Mouse (Mus musculus): Measurements from ENCODE around the gene A930033H14Rik. TPM values are rescaled to one million over a fixed set of nuclear protein-coding genes. Genes with fewer than 3 reads are reported as not detected.

The A930033H14Rik gene
- total RNA-seq (2023): under 1 TPM; 0.18 to 0.39 TPM

DNA sequence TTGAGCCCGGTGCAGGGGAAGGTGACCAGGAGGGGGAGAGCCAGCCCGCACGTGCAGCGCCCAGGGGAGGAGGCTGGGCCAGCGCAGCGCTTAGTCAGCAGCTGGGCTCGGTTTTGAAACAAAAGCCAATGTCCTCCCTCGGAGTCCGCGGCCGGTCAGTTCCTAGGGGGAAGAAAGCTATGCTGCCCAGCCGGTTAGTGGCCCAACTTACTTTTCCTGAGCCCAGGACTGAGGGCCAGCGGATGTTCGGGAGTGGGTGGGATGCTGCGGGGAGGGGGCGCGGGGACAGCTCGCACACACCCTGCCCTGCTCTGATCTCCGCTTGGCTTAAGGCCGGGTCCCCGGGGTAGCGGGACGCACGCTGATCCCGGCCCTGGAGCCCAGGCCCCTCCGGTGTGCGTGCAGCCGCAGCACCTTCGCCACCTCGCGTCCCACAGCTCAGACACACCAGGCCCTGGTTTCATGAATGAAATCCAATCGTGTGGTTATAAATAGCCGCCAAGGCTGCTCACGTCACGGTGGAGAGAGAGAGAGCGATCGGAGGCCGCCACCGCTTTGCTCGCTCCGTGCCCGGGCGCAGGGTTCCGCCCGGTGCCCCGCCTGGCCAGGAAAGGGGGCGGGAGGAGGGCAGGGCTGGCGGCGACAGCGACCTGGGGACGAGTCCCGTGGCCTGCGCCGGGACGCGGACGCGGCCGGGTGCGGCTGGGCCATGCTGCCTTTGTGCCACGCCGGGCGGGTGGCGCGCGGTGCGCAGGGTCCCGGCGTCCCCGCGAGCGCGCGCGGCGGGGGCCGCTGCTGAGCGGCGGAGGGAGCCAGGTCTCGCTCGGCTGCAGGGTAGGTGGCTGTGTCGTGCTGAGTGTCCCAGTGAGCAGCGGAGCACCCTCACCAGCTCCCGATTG, at the start of gene A930033H14Rik:
Gene A930033H14Rik, minus strand, starts transcription at position 557 of the 899 bp plus-strand sequence.

Other genes with a start within 250 kb of the A930033H14Rik start
- 1 to 10 TPM; 1.1 to 1.4 TPM for gene Rhobtb1, start 61.7 kb downstream of the A930033H14Rik start, total RNA-seq (2023)
- gene Cdk1, start 139.8 kb upstream of the A930033H14Rik start, total RNA-seq (2023): 10 to 100 TPM; 88.7 to 98.9 TPM
- 1 to 10 TPM; 1.0 to 1.2 TPM for gene Ank3, start 185.7 kb upstream of the A930033H14Rik start, total RNA-seq (2023)

Measured in neutrophil, adult 83 days (primary cell).